Mouse (Mus musculus): ENCODE results near the gene B4galnt1.

- TF ChIP-seq EP300 (IDR thresholded peaks at IDR 0.05; ENCODE audit: insufficient read depth, low read depth, low read length) (no peak), POLR2A (IDR thresholded peaks at IDR 0.05; ENCODE audit: insufficient read depth, low read depth, low read length) (no peak)
Measured at GRCm38 (mm10) chr10:127170002-127170401, 5.0 kb downstream of the B4galnt1 start.
